Mouse (Mus musculus) cortical plate, adult 2 months (tissue): ENCODE results near the gene Tmem211. TPM values are rescaled to one million over a fixed set of nuclear protein-coding genes. Genes with fewer than 3 reads are reported as not detected.
A peak's percentile ranks its signal among the peaks of the same experiment; 100 is the strongest.

Experiments
- H3K27ac ChIP-seq: fragments of 200-500 bp; 2 replicates; pipeline ENCODE4 v1.5.1; 2012; ENCODE audit warnings: low read length, control low read depth, inconsistent platforms; ENCODE audit not compliant: insufficient read depth
- H3K4me1 ChIP-seq: fragments of 200-500 bp; 2 replicates; pipeline ENCODE4 v1.6.1; 2011; ENCODE audit warnings: low read length; ENCODE audit not compliant: control insufficient read depth, insufficient read depth
- H3K4me3 ChIP-seq: fragments of 200-500 bp; 2 replicates; pipeline ENCODE4 v1.5.1; 2011; ENCODE audit warnings: mild to moderate bottlenecking, low read length, control low read depth; ENCODE audit not compliant: insufficient read depth
- CTCF ChIP-seq: fragments of 200-500 bp; IDR thresholded peaks from 2 replicates; pipeline ENCODE4 v1.5.1; 2011; ENCODE audit warnings: mild to moderate bottlenecking, control low read depth, low read length; ENCODE audit not compliant: insufficient read depth; ENCODE audit errors: extremely low read depth
- POLR2A ChIP-seq: fragments of 200-500 bp; IDR thresholded peaks from 2 replicates; pipeline ENCODE4 v1.6.1; 2011; ENCODE audit warnings: mild to moderate bottlenecking, low read length, control low read depth; ENCODE audit not compliant: insufficient read depth; ENCODE audit errors: extremely low read depth
- polyA plus RNA-seq: library from polyadenylated mRNA; depleted of rRNA; stranded (reverse); fragments of >200 nt; gene quantifications from 2 replicates; pipeline ENCODE4 v1.2.3, GENCODE M21; 2012

The Tmem211 gene
- polyA plus RNA-seq, 1 experiment, result not detected

- Histone ChIP-seq H3K4me1 (peaks cover 10% of the 10 kb centered on the region), H3K4me3 (no peak overlapping the region), H3K27ac (peak overlapping the region; percentile 7)
- TF ChIP-seq CTCF, result no peak
- TF ChIP-seq POLR2A, result no peak
These were observed 30.8 kb upstream of the Tmem211 start for GRCm38 (mm10) chr5:113195907-113196306.

- TF ChIP-seq POLR2A, result no peak
- no peak for TF ChIP-seq CTCF
- peaks cover 10% of the 10 kb centered on the region for H3K4me1 ChIP-seq
- peak overlapping the region; percentile 56; the same call in 1 of the 2 replicates for H3K27ac ChIP-seq
- no peak overlapping the region for H3K4me3 ChIP-seq
These were observed 29.6 kb upstream of the Tmem211 start for GRCm38 (mm10) chr5:113196916-113197794.

- Histone ChIP-seq H3K4me1 (peaks cover 10% of the 10 kb centered on the region), H3K4me3 (no peak overlapping the region), H3K27ac (peak overlapping the region; percentile 40)
- TF ChIP-seq POLR2A (no peak), CTCF (no peak)
These were observed 27.5 kb upstream of the Tmem211 start for GRCm38 (mm10) chr5:113199126-113199771.

GRCm38 (mm10) chr5:113199772-113200134, 27.0 kb upstream of the Tmem211 start:
- peak overlapping the region; percentile 11; the same call in 1 of the 2 replicates for H3K27ac ChIP-seq
- H3K4me3 ChIP-seq, result no peak overlapping the region
- no peak for TF ChIP-seq POLR2A
- no peak for TF ChIP-seq CTCF
- H3K4me1 ChIP-seq, result peaks cover 10% of the 10 kb centered on the region

GRCm38 (mm10) chr5:113204193-113204592, 22.5 kb upstream of the Tmem211 start:
- Histone ChIP-seq H3K4me1 (peaks cover 1% of the 10 kb centered on the region), H3K4me3 (no peak overlapping the region), H3K27ac (no peak overlapping the region)
- no peak for TF ChIP-seq CTCF
- no peak for TF ChIP-seq POLR2A

- H3K4me3 ChIP-seq, result no peak overlapping the region
- TF ChIP-seq CTCF, result no peak
- no peak for TF ChIP-seq POLR2A
- H3K27ac ChIP-seq, result no peak overlapping the region
- H3K4me1 ChIP-seq, result peaks cover 1% of the 10 kb centered on the region
These were observed 19.9 kb upstream of the Tmem211 start for GRCm38 (mm10) chr5:113206670-113207352.

- no peak for TF ChIP-seq POLR2A
- TF ChIP-seq CTCF, result no peak
- H3K27ac ChIP-seq, result peak overlapping the region; percentile 64
- H3K4me1 ChIP-seq, result peaks cover 1% of the 10 kb centered on the region
- no peak overlapping the region for H3K4me3 ChIP-seq
These were observed 18.7 kb upstream of the Tmem211 start for GRCm38 (mm10) chr5:113208048-113208447.

GRCm38 (mm10) chr5:113208622-113209400, 17.9 kb upstream of the Tmem211 start:
- Histone ChIP-seq H3K4me1 (peaks cover 1% of the 10 kb centered on the region), H3K4me3 (no peak overlapping the region), H3K27ac (peak overlapping the region; percentile 76)
- no peak for TF ChIP-seq CTCF
- TF ChIP-seq POLR2A, result no peak

GRCm38 (mm10) chr5:113209401-113209750, 17.3 kb upstream of the Tmem211 start:
- Histone ChIP-seq H3K4me1 (peaks cover 1% of the 10 kb centered on the region), H3K4me3 (no peak overlapping the region), H3K27ac (peak overlapping the region; percentile 76)
- TF ChIP-seq POLR2A (no peak), CTCF (no peak)
